Mouse (Mus musculus): ENCODE results near the gene Smarca2. TPM values are rescaled to one million over a fixed set of nuclear protein-coding genes. Genes with fewer than 3 reads are reported as not detected.
A peak's percentile ranks its signal among the peaks of the same experiment; 100 is the strongest.
"Not testable (repeated sequence)": the region's sequence is repeated elsewhere in the genome, so short reads cannot be mapped to it uniquely, and the experiment has no call there.

The Smarca2 gene
- total RNA-seq, 2 experiments from 2014 or later: 37.7 to 40.7 TPM

DNA sequence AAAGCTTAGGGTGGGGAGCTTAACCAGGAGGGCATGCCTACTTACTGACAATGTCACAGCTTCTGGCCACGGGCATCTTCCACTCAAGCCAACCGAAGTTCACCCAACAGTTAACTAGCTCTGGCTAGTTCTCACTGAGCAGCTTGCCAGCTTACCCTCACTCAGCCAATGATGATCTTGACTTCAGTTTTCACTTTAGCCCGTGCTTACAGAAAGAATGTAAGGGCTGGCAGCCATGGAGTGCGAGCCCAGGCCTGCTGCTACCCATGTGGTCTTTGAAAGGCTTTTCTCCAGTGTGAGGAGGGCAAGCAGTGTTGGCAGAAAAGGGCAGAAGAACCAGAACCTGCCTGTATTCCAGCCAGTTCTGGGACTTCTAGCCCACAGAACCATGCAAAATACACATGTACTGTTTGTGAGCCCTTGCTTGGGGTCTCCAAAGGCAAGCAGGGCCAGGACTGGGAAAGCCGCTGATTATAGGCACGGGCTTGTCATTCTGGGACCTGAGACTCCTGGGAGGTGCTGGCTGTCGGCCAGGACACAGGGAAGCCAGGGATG lies 128.8 kb downstream of the Smarca2 start:
- no peak for DNase-seq
- intact Hi-C loops (cut with DNase I; ENCODE audit: low total_unique reads): loop anchor here (5.0 kb wide), 1 partner anchor 694 kb away; the partner anchor contains the start of gene Pum3

DNA sequence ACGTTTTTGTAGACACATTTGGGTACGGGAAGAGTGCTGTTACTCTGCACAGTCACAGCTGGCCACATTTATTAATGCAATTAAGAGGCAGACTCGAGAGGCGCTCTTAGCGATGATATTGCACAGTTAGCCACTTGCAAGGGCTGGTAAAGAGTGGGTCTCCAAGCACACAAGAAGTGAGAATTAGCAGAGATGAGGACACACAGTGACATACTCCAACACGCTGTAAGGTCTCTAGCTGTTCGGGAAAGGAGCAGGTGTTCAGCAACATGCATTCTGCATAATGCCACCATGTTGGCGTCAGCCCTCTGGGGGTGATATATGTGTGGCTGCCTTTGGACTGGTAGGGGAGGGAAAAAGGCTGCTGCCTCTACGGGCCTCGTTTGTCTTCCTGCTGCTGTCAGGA lies 129.9 kb downstream of the Smarca2 start:
- intact Hi-C loops (cut with DNase I; ENCODE audit: low total_unique reads): loop anchor here (5.0 kb wide), 1 partner anchor 693 kb away; the partner anchor contains the start of gene Pum3
- DNase-seq: no peak

DNA sequence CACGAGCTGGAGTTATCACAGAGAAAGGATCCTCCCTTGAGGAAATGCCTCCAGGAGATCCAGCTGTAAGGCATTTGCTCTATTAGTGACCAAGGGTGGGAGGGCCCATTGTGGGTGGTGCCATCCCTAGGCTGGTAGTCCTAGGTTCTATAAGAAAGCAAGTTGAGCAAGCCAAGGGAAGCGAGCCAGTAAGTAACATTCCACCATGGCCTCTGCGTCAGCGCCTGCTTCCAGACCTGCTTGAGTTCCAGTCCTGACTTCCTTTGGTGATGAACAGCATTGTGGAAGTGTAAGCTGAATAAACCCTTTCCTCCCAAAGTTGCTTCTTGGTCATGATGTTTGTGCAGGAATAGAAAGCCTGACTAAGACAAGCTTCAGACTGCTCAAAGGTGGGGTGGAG lies 140.2 kb downstream of the Smarca2 start:
- DNase-seq; intact Hi-C loops (cut with DNase I; ENCODE audit: low total_unique reads): not testable (repeated sequence)

DNA sequence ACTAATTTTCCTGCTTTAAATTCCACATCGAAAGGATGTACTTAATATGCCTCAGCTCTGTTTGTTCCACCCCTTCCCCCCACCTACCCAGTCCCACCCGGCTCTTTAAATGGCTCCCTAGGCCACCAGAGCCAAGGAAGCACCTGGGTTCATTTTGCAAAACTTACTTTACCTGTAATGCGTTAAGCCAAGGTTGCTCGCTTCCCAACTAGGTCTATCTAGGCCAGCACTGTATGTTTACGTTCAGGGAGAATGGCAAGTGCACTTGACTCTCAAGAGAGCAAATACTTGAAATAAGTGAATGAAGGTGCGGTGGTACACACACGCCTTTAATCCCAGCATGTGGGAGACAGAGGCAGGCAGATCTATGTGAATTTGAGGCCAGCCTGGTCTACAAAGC lies 140.7 kb downstream of the Smarca2 start:
- intact Hi-C loops (cut with DNase I; ENCODE audit: low total_unique reads): no loop called here
- no peak for DNase-seq

DNA sequence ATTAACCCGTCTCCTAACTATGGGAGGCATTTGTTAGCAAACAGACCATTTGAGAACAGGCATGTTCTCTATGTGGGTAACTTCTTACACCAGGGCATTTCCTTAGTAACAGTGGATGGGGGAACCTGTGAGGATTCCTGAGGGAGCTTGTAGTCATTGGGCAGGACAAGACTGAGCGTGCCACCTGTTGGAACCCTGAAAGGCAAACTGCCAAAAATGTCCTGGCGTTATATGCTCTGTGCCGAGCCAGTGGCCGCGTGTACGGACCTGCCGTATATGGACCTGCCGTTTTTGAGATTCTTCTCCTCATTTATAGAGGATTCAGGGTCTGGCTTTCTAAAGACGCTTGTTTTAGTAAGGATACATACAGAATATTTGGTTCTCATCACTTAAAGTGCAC lies 141.4 kb downstream of the Smarca2 start:
- intact Hi-C loops (cut with DNase I; ENCODE audit: low total_unique reads): no loop called here
- no peak for DNase-seq

DNA sequence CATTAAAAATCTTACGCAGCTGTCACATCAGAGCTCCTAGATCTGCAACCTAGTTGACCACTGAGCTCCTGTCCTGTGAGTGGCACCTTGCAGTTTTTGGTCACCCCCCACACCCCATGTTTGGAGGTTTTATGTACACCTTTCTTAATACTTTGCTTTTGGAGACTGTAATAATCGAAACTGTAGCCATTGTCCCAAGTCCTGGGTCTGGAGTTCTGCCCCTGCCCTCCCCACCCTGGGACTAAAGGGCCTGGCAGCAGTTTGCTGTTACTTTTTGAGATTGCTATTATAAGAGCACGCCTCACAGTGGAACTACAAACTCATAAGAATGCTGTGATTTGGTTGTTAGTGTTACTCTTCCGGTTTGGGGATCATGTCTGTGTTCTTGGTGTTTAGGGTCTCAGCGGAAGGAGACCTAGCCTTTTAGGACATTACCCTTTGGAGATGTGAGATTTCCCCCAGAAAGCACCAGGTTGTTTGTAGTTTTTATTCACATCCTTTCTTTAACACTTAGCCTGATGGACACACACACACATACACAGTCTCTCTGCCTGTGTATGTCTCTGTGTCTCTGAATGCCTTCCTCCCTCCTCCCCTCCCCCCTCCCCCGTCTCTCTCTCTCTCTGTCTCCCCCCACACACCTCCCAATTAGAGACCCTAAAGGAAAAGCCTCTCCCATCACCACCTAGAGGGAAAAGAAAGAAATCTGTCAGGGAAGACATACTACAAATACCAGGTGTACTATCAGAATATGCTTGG lies 142.0 kb downstream of the Smarca2 start:
- DNase-seq: no peak
- intact Hi-C loops (cut with DNase I; ENCODE audit: low total_unique reads): no loop called here

DNA sequence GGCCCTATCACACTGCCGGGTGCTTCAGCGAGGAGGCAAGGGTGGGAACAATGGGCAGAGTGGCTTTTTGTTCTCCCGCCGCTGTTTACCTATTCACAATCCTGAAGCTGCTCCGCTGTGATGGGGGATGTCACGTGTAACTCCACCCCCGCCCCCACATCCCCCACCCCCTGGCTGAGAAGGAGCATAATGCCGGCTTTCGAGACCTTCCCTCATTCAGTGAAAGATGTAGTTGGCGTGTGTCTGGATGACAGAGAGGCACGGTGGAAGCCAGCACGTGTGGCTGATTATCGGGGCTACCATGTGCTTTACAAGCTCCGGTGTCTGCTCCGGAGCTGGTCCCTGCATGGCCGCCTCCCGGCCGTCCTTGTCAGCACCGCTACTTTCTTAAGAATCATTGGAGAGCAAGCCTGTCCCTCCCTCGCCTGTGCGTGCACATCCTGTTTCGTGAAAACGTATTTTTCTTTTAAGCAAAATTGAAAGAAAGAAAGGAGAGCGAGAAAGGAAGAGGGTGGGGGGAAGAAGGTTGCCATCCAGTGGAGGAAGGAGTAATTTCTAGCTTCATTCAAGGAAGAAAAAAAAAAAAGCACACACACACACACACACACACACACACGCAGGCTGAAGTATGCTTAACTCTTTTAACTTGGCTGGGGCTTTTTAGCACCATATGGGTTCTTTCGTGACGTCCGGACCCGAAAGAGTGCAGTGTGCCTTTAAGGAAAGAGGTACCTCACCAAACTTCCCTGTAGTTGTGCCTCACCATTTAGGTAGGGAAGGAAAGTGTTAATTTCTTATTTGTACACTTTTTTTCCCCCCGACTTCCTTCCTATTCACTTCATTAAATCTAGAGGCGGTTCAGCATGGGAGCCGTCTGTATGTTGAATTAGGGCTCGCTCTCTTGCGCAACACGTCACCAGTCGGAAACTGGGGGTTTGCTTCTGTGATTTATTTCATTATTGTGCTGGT lies 143.0 kb downstream of the Smarca2 start:
- intact Hi-C loops (cut with DNase I; ENCODE audit: low total_unique reads): no loop called here
- DNase-seq: peak; percentile 61

DNA sequence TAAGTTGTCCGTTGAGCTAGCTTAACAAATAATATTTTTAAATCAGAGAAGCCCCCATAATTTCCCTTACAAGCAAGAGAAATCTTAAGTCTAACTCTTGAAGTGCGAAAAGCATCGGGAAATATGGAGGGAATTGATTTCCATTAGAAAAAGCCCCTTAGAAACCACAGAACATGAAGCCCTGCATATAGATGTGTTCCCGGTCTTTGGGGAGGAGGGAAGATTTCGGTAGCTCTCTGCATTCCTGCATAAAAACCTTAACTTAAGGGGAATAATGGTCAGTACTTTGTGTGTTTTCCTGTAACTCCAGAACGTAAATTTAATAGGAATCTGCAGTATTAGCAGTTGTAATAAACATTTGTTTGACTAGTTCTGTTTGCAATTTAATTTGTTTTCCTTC lies 143.8 kb downstream of the Smarca2 start:
- intact Hi-C loops (cut with DNase I; ENCODE audit: low total_unique reads): no loop called here
- no peak for DNase-seq

DNA sequence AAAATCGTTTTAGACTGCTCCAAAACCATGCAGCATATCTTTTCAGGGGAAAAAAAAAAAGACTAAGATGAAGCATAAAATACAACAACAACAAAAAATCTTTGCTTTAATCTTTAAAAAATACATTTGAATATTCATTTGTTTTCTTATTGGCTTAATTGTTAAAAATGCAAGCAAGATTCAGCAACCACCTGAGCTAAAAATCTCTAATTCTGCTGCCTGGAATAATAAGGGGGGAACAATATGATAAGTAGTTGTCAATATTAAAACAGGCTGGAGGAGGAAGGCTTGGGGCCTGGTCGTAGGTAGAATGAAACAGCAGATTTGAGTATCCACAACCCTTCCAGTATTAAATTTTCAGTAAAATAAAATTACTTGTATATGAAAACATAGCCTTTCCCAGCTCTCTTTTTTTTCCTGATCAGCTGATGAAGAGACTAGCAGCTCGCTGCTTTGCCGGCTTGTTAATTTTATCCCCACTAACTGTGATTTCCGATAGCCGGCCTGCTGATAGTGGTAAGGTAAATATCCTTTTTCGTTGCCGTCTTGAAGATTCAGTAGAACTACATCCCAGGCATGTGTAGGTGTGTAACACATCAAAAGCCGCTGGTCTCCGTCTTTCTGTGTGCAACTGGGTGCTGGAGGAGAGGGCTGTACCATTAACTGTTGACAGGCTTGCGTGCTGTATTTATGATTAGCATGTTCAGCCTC lies 144.7 kb downstream of the Smarca2 start:
- intact Hi-C loops (cut with DNase I; ENCODE audit: low total_unique reads): no loop called here
- DNase-seq: no peak

DNA sequence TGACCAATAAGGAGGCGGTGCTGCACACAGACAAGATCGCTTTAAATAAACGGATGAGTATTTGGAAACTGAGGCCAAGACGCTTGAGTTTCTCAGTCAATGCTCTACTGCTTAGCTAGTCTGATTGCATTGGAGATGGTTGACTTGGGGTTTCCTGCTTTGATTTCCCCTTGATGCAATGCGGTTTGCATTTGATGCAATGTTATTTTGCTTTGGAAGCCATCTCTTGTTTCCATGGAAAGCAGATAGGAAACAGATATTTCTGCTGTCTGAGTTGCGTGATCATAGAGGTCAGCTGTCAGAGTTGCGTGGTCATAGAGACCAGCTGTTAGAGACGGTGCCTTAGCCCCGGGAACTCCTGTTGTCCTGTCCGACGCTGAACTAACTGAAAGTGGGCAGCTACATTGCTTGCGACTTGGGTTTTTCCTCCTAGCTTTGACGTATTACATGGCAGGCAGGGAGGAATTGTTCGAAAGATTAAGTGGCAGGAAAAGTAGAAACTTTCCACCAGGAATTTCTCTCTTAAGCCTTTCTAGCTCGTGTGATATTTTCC lies 147.8 kb downstream of the Smarca2 start:
- intact Hi-C loops (cut with DNase I; ENCODE audit: low total_unique reads): no loop called here
- DNase-seq: no peak

DNA sequence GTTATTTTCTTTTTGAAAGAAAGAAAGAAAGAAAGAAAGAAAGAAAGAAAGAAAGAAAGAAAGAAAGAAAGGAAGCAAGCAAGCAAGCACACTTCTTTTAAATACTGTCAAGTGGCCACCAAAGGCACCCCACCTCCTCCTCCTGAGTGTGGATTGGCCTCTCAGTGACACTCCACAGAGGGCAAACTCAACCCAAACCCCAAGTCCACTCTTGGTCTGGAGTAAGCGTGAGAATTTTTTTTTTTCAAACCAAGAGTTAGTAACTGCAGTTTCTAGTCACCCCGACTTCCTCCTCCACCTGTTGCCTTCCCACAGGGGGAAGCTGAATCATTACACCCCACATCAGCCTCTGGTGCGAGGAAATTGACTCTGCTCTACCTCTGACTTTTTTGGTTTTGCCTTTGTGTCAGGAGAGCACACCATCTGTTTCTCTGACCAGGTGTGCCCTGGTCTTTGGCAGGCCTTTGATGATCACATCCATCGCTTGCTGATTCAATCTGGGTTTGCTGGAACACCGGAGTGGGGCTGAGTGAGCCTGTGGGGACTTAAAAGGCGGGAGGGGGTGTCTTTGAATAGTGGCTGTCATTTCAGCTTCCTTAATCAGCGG lies 148.5 kb downstream of the Smarca2 start:
- DNase-seq: no peak
- intact Hi-C loops (cut with DNase I; ENCODE audit: low total_unique reads): no loop called here

DNA sequence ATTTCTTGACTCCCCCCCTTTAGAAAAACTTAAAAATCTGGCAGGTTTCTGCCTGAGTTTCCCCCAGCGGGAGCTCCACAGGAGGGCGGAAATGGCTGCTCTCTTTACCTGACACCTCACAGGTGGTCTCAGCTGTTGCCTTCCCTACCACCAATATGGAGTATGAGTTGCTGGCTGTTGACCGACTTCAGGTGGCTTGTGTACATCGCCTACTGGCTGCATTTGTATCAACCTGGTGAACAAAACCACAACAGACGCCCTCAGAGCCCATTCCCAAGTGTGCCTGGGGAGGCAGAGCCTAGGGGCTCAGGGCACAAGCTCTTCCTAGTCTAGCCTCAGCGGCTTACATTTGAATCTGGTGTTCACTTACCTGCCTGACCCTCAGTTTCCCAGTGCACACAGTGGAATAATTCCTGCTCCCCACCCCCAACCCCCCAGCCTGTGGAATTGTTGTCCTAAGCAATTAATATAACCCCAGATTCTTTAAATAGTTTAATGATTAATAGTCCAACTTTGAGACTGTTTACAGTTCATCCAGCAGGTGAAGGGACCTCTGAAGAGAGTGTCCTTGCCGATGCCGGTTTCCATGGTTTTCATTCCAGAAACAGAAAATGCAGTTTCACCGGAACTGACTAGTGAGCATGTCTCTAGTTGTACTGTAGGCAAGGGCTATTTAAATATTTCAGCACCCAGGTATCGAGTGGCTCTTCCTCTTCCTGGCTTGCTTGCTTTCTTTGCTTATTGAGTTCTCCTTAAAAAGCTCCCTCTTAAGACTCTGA lies 149.4 kb downstream of the Smarca2 start:
- intact Hi-C loops (cut with DNase I; ENCODE audit: low total_unique reads): no loop called here

DNA sequence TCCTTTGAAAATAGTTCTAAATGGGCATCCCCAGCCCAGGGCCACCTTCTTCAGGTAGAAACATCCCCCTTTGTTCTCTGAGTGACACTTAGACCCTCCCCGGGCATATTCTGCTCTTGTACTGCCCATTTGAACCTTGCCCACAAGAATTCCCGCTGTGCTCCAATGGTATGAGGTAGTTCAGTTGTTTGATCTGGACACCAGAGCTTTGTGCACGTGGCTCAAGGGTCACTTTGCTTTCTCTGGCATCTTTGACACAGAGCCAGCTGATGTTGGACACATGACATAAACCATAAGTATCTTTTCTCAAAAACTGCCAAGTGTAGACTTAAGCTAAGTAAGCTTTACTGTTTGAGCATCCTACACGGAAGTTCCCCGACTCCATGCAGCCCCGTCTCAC lies 151.1 kb downstream of the Smarca2 start:
- intact Hi-C loops (cut with DNase I; ENCODE audit: low total_unique reads): no loop called here
- no peak for DNase-seq

More for the DNA sequence above, 149.4 kb downstream of the Smarca2 start:
- DNase-seq: no peak

DNA sequence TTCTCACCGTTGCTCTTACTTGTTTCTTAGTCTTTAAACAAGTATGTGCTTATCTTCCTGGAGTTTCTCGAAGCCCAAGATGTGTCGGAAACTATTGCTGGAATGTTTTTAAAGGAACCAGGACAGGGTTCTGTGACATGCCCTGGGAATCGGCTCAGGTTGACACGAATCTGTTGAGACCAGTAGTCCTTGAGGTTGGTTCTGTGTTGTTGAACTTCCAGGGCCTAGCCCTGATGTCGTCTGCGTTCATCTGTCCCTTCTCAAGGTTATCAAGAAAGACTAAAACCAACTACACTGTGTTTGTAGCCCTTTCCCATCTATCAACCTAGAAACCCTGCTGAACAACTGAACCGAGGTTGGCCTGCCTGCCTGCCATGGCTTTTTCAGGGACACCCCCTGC lies 151.5 kb downstream of the Smarca2 start:
- intact Hi-C loops (cut with DNase I; ENCODE audit: low total_unique reads): no loop called here
- DNase-seq: no peak

DNA sequence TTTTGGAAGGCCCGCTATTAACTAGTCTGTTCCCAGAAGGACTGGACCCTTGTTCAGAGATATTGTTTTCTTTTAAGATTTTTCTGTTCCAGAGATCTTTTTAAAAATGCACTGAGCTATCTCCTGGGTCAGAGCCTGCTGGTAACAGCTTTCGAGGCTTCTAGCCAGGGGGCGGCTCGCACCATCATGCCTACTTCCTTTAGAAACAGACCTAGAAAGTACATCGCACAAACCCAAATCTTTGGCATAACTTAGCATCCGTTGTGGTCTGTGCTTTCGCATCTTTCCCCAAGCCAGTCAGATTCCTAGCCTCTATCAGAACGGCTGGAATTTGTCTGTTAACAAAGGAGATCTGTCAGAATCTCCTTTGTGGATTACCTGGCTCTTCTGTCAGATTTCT lies 153.3 kb downstream of the Smarca2 start:
- DNase-seq: no peak
- intact Hi-C loops (cut with DNase I; ENCODE audit: low total_unique reads): no loop called here

DNA sequence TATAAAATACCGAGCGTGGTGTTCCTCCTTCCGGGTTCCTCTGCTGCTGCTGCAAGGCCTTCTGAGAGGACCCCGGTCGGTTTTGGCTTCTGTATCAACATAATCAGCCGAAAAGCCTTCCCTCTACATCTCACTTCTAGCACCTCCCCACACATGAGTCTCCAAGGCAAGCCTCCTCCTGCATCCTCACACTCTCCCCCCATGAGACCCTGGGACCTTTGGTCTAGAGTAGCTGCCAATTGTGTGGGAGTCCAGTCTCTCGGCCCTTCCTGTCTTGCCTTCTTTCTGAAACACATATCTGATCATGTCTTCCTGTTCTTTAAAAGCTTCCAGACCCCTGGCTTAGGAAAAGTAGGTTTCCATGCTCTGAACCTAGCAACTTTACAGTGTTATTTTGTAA lies 153.8 kb downstream of the Smarca2 start:
- DNase-seq: no peak
- intact Hi-C loops (cut with DNase I; ENCODE audit: low total_unique reads): no loop called here

DNA sequence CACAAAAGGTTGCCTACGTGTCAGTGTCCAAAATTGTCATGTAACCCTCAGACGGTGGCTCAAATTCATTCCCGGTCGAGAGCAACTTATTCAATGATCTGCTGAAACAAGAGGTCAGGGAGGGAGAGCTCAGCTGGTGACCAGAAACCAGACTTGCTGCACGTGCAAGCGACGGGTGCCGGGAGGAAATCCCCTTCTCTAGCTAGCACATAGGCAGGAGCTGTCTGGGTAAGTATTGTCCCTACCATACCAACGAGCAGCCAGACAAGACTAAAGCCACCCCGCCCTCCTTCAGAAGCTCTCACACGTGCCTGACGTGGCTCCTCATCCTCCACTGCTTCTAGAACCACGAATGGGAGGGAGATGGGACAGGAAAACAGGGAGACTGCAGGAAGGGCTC lies 154.4 kb downstream of the Smarca2 start:
- no peak for DNase-seq
- intact Hi-C loops (cut with DNase I; ENCODE audit: low total_unique reads): no loop called here

DNA sequence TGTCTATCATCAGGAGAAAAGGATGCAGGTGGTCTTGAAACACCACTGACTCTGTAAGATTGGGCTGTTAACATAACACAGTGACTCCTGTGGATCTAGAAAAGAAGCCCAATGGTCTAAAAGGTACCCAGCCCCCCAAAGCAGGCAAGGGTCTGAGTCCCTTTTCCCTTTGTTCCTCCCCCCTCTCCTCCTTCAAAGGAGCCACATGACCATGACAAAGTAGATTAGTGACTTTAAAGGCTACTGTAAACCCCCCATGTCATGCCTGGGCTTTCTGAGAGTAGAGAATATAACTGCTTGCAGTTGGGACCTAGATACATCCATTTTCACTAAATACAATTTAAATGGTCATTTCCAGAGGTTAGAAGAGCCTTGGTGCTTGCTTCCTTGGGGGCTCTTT lies 156.4 kb downstream of the Smarca2 start:
- intact Hi-C loops (cut with DNase I; ENCODE audit: low total_unique reads): no loop called here
- no peak for DNase-seq

Data from gastrocnemius, postnatal 14 days (tissue).